Mouse (Mus musculus) midbrain, embryonic 13.5 days (tissue): ENCODE measurements around the gene Pced1b. TPM values are rescaled to one million over a fixed set of nuclear protein-coding genes. Genes with fewer than 3 reads are reported as not detected.
A peak's percentile ranks its signal among the peaks of the same experiment; 100 is the strongest.

Experiments
- ATAC-seq: fragments of 200-750 bp; cut with Nextera tagmentation; 2 replicates; pipeline ENCODE4 v1.8.0; 2017; ENCODE audit warnings: mild to moderate bottlenecking, moderate TSS enrichment, moderate library complexity
- H3K27ac ChIP-seq: fragments of 300-500 bp; sonication (generic); 2 replicates; pipeline ENCODE4 v1.5.1; 2015; ENCODE audit warnings: inconsistent platforms, mild to moderate bottlenecking, moderate library complexity
- H3K27me3 ChIP-seq: fragments of 300-500 bp; sonication (generic); 2 replicates; pipeline ENCODE4 v1.6.1; 2015; ENCODE audit warnings: mild to moderate bottlenecking, inconsistent platforms
- H3K36me3 ChIP-seq: fragments of 300-500 bp; sonication (generic); 2 replicates; pipeline ENCODE4 v1.6.1; 2015; ENCODE audit warnings: mild to moderate bottlenecking, inconsistent platforms
- H3K4me1 ChIP-seq: fragments of 300-500 bp; sonication (generic); replicated peaks from 2 replicates; pipeline ENCODE4 v1.6.1; 2015; ENCODE audit warnings: inconsistent platforms
- H3K4me2 ChIP-seq: fragments of 300-500 bp; sonication (generic); replicated peaks from 2 replicates; pipeline ENCODE4 v1.6.1; 2015; ENCODE audit warnings: moderate library complexity, mild to moderate bottlenecking, inconsistent platforms
- H3K4me3 ChIP-seq: fragments of 300-500 bp; sonication (generic); replicated peaks from 2 replicates; pipeline ENCODE4 v1.5.1; 2015; ENCODE audit warnings: mild to moderate bottlenecking, inconsistent platforms
- H3K9ac ChIP-seq: fragments of 300-500 bp; sonication (generic); replicated peaks from 2 replicates; pipeline ENCODE4 v1.6.1; 2015; ENCODE audit warnings: mild to moderate bottlenecking, inconsistent platforms
- H3K9me3 ChIP-seq: fragments of 300-500 bp; sonication (generic); 2 replicates; pipeline ENCODE4 v1.6.1; 2016; ENCODE audit warnings: mild to moderate bottlenecking, inconsistent platforms
- WGBS: fragments of 180-500 bp; shearing (Covaris S2); methylation state at CpG from one replicate; pipeline ENCODE4 v1.1.7; 2015; 5-methylcytosine and 5-hydroxymethylcytosine counted together
- polyA plus RNA-seq: library from polyadenylated mRNA; unstranded; fragments of >200 nt; fragmentation: Nextera tagmentation; extraction: Ambion mirVana; gene quantifications from 2 replicates; pipeline ENCODE4 v1.2.1, GENCODE M21; 2015

Gene Pced1b
- polyA plus RNA-seq, 1 experiment from 2014 or later = 4.0 TPM

GRCm38 (mm10) chr15:97259300-97259699 is 12.4 kb downstream of the Pced1b start:
- Histone ChIP-seq H3K27me3 (no peaks in the 10 kb centered on the region), H3K9me3 (no peaks in the 10 kb centered on the region), H3K4me3 (no peak overlapping the region), H3K27ac (no peak overlapping the region), H3K4me2 (no peak overlapping the region), H3K36me3 (no peaks in the 10 kb centered on the region), H3K4me1 (no peaks in the 10 kb centered on the region), H3K9ac (no peak overlapping the region)
- ATAC-seq = no peak
- WGBS = 80% methylated on average over 8 of the region's 8 CpGs

- ATAC-seq = no peak
- WGBS = 77% methylated on average over 11 of the region's 11 CpGs
- Histone ChIP-seq H3K4me2 (no peak overlapping the region), H3K9me3 (no peaks in the 10 kb centered on the region), H3K27ac (no peak overlapping the region), H3K27me3 (no peaks in the 10 kb centered on the region), H3K9ac (no peak overlapping the region), H3K4me1 (no peaks in the 10 kb centered on the region), H3K4me3 (no peak overlapping the region), H3K36me3 (no peaks in the 10 kb centered on the region)
These were observed 13.2 kb downstream of the Pced1b start for GRCm38 (mm10) chr15:97259968-97260597.

GRCm38 (mm10) chr15:97262251-97262650 is 15.3 kb downstream of the Pced1b start:
- no peaks in the 10 kb centered on the region for H3K9me3 ChIP-seq
- no peak overlapping the region for H3K4me2 ChIP-seq
- H3K27me3 ChIP-seq = no peaks in the 10 kb centered on the region
- no peak for ATAC-seq
- no peaks in the 10 kb centered on the region for H3K4me1 ChIP-seq
- WGBS = 77% methylated on average over 9 of the region's 9 CpGs
- H3K36me3 ChIP-seq = no peaks in the 10 kb centered on the region
- no peak overlapping the region for H3K4me3 ChIP-seq
- no peak overlapping the region for H3K9ac ChIP-seq
- H3K27ac ChIP-seq = no peak overlapping the region

- no peaks in the 10 kb centered on the region for H3K9me3 ChIP-seq
- no peak overlapping the region for H3K4me2 ChIP-seq
- no peaks in the 10 kb centered on the region for H3K36me3 ChIP-seq
- WGBS = 87% methylated on average over 14 of the region's 14 CpGs
- no peak for ATAC-seq
- no peaks in the 10 kb centered on the region for H3K27me3 ChIP-seq
- H3K4me3 ChIP-seq = no peak overlapping the region
- H3K9ac ChIP-seq = no peak overlapping the region
- no peaks in the 10 kb centered on the region for H3K4me1 ChIP-seq
- no peak overlapping the region for H3K27ac ChIP-seq
These were observed 19.4 kb downstream of the Pced1b start for GRCm38 (mm10) chr15:97266236-97266845.

- no peaks in the 10 kb centered on the region for H3K9me3 ChIP-seq
- no peak overlapping the region for H3K4me3 ChIP-seq
- no peaks in the 10 kb centered on the region for H3K36me3 ChIP-seq
- WGBS = 77% methylated on average over 8 of the region's 8 CpGs
- H3K27ac ChIP-seq = no peak overlapping the region
- no peak for ATAC-seq
- no peak overlapping the region for H3K4me2 ChIP-seq
- no peak overlapping the region for H3K9ac ChIP-seq
- no peaks in the 10 kb centered on the region for H3K27me3 ChIP-seq
- H3K4me1 ChIP-seq = peaks cover 1% of the 10 kb centered on the region
These were observed 20.3 kb downstream of the Pced1b start for GRCm38 (mm10) chr15:97267094-97267695.

GRCm38 (mm10) chr15:97271985-97272697 is 25.2 kb downstream of the Pced1b start:
- Histone ChIP-seq H3K4me2 (no peak overlapping the region), H3K4me3 (no peak overlapping the region), H3K27me3 (no peaks in the 10 kb centered on the region), H3K27ac (no peak overlapping the region), H3K9ac (no peak overlapping the region), H3K9me3 (no peaks in the 10 kb centered on the region), H3K4me1 (peaks cover 23% of the 10 kb centered on the region), H3K36me3 (no peaks in the 10 kb centered on the region)
- WGBS = 51% methylated on average over 7 of the region's 7 CpGs
- ATAC-seq = peak; percentile 24; the same call in 1 of the 2 replicates

GRCm38 (mm10) chr15:97272831-97273230 is 25.9 kb downstream of the Pced1b start:
- Histone ChIP-seq H3K9ac (no peak overlapping the region), H3K4me3 (no peak overlapping the region), H3K9me3 (no peaks in the 10 kb centered on the region), H3K4me2 (no peak overlapping the region), H3K27me3 (no peaks in the 10 kb centered on the region), H3K36me3 (no peaks in the 10 kb centered on the region), H3K27ac (no peak overlapping the region), H3K4me1 (peaks cover 26% of the 10 kb centered on the region)
- WGBS = 70% methylated on average over 3 of the region's 3 CpGs
- no peak for ATAC-seq

GRCm38 (mm10) chr15:97275626-97276395 is 28.9 kb downstream of the Pced1b start:
- no peaks in the 10 kb centered on the region for H3K9me3 ChIP-seq
- H3K4me1 ChIP-seq = peaks cover 28% of the 10 kb centered on the region
- H3K4me2 ChIP-seq = no peak overlapping the region
- no peaks in the 10 kb centered on the region for H3K27me3 ChIP-seq
- no peak for ATAC-seq
- 85% methylated on average over 12 of the region's 12 CpGs for WGBS
- no peak overlapping the region for H3K27ac ChIP-seq
- H3K4me3 ChIP-seq = no peak overlapping the region
- H3K36me3 ChIP-seq = no peaks in the 10 kb centered on the region
- no peak overlapping the region for H3K9ac ChIP-seq

- H3K9me3 ChIP-seq = no peaks in the 10 kb centered on the region
- H3K27me3 ChIP-seq = no peaks in the 10 kb centered on the region
- ATAC-seq = peak; percentile 77
- no peak overlapping the region for H3K4me3 ChIP-seq
- 0 out of 2 replicates have a peak overlapping the region, but pooled peaks have one; percentile 13 for H3K4me2 ChIP-seq
- peak overlapping the region; percentile 55 for H3K27ac ChIP-seq
- peaks cover 28% of the 10 kb centered on the region for H3K4me1 ChIP-seq
- H3K36me3 ChIP-seq = no peaks in the 10 kb centered on the region
- H3K9ac ChIP-seq = no peak overlapping the region
- WGBS = 50% methylated on average over 20 of the region's 20 CpGs
These were observed 29.8 kb downstream of the Pced1b start for GRCm38 (mm10) chr15:97276660-97277153.

GRCm38 (mm10) chr15:97277328-97277727 is 30.4 kb downstream of the Pced1b start:
- H3K4me3 ChIP-seq = no peak overlapping the region
- peaks cover 32% of the 10 kb centered on the region for H3K4me1 ChIP-seq
- ATAC-seq = 0 out of 2 replicates have a peak, but pooled peaks have one; percentile 5
- no peaks in the 10 kb centered on the region for H3K27me3 ChIP-seq
- H3K27ac ChIP-seq = peak overlapping the region; percentile 22; the same call in 1 of the 2 replicates
- WGBS = 60% methylated on average over 10 of the region's 10 CpGs
- no peak overlapping the region for H3K9ac ChIP-seq
- H3K4me2 ChIP-seq = no peak overlapping the region
- no peaks in the 10 kb centered on the region for H3K36me3 ChIP-seq
- H3K9me3 ChIP-seq = no peaks in the 10 kb centered on the region

GRCm38 (mm10) chr15:97278340-97278948 is 31.5 kb downstream of the Pced1b start:
- WGBS = 86% methylated on average over 9 of the region's 9 CpGs

More at GRCm38 (mm10) chr15:97278340-97278948, 31.5 kb downstream of the Pced1b start:
- H3K27ac ChIP-seq = no peak overlapping the region
- no peak for ATAC-seq
- H3K36me3 ChIP-seq = no peaks in the 10 kb centered on the region
- no peaks in the 10 kb centered on the region for H3K27me3 ChIP-seq
- H3K4me1 ChIP-seq = peaks cover 42% of the 10 kb centered on the region
- H3K4me3 ChIP-seq = no peak overlapping the region
- H3K4me2 ChIP-seq = no peak overlapping the region
- H3K9ac ChIP-seq = no peak overlapping the region
- H3K9me3 ChIP-seq = no peaks in the 10 kb centered on the region
